Mouse (Mus musculus) megakaryocyte, embryonic 14.5 days (primary cell): ENCODE data around the gene Hdac7. TPM values are rescaled to one million over a fixed set of nuclear protein-coding genes. Genes with fewer than 3 reads are reported as not detected.

Source experiments
- H3K27me3 ChIP-seq: replicated peaks from 2 replicates; pipeline ENCODE3; 2012; ENCODE audit warnings: inconsistent platforms
- H3K36me3 ChIP-seq: replicated peaks from 2 replicates; pipeline ENCODE3; 2012; ENCODE audit warnings: low read length, inconsistent platforms, mixed read lengths
- H3K4me1 ChIP-seq: 2 replicates; pipeline ENCODE4 v1.6.1; 2012; ENCODE audit warnings: inconsistent platforms
- H3K4me3 ChIP-seq: replicated peaks from 2 replicates; pipeline ENCODE3; 2012; ENCODE audit warnings: moderate library complexity, mild to moderate bottlenecking, inconsistent platforms
- H3K9me3 ChIP-seq: 2 replicates; pipeline ENCODE4 v1.6.1; 2012; ENCODE audit warnings: inconsistent platforms
- FLI1 ChIP-seq: IDR thresholded peaks from 2 replicates; pipeline ENCODE4 v1.6.1; 2012; ENCODE audit warnings: low read length, inconsistent platforms, mixed read lengths
- GATA1 ChIP-seq: IDR thresholded peaks from 3 replicates; pipeline ENCODE4 v1.6.1; 2012; ENCODE audit warnings: mixed read lengths, low read length, inconsistent platforms, borderline replicate concordance
- polyA plus RNA-seq: library from polyadenylated mRNA; stranded (reverse); fragments of >175 nt; gene quantifications from 2 replicates; pipeline ENCODE4 v1.2.3, GENCODE M21; 2012; ENCODE audit warnings: low replicate concordance; ENCODE audit not compliant: insufficient read depth

Hdac7 gene
- polyA plus RNA-seq, 1 experiment = 31.2 TPM

DNA sequence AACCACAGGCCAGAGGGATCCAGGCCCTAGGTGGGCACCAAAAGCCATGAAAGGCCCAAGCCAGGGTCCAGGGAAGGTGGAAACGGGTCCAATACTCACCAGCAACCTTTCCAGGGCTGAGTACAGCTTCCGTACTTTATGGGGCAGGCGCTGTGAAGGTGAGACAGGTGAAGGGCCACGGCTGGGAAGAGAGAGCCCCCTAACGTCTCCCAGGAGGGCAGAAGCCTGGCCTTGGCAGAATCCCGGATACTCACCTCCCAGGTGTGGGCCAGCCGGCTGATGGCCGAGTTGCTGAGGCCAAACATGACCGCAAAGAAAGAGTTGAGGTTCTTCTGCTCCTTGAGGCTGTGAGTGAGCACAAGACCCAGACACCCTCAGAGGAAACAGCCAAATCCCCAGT lies 94.9 kb downstream of the Hdac7 start:
- Histone ChIP-seq H3K4me1 (peaks cover 57% of the 10 kb centered on the region), H3K4me3 (no peak overlapping the region), H3K36me3 (no peaks in the 10 kb centered on the region), H3K9me3 (no peaks in the 10 kb centered on the region), H3K27me3 (peaks cover 39% of the 10 kb centered on the region)
- no peak for TF ChIP-seq FLI1
- no peak for TF ChIP-seq GATA1

DNA sequence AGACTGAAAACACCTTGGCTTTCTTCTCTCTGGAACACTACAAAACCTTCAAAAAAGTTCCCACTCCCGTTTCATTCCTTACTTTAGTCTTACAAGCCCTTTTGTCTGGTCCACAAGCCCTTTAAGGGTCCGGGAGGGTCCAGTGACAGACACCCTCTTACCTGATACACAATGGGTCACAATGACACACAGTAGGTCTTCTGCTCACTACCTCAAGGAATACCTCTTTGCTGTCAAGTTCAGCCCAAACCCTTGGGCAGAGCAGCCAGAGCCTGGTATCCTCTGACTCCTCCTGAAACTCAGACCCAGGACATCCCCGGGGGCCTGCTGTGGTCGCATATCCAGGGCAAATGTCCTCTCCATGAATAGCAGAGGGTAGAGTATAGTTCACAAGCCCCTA lies 95.3 kb downstream of the Hdac7 start:
- H3K36me3 ChIP-seq = no peaks in the 10 kb centered on the region
- H3K4me1 ChIP-seq = peaks cover 53% of the 10 kb centered on the region
- no peak for TF ChIP-seq FLI1
- no peak for TF ChIP-seq GATA1
- H3K27me3 ChIP-seq = peaks cover 40% of the 10 kb centered on the region
- no peak overlapping the region for H3K4me3 ChIP-seq
- no peaks in the 10 kb centered on the region for H3K9me3 ChIP-seq

GRCm38 (mm10) chr15:97748309-97748708 lies 96.0 kb downstream of the Hdac7 start:
- H3K36me3 ChIP-seq = no peaks in the 10 kb centered on the region
- no peaks in the 10 kb centered on the region for H3K9me3 ChIP-seq
- H3K27me3 ChIP-seq = peaks cover 41% of the 10 kb centered on the region
- TF ChIP-seq FLI1 = no peak
- no peak for TF ChIP-seq GATA1
- no peak overlapping the region for H3K4me3 ChIP-seq
- H3K4me1 ChIP-seq = peaks cover 47% of the 10 kb centered on the region

GRCm38 (mm10) chr15:97747486-97747885 lies 96.8 kb downstream of the Hdac7 start:
- H3K4me3 ChIP-seq = no peak overlapping the region
- TF ChIP-seq FLI1 (no peak), GATA1 (no peak)
- peaks cover 49% of the 10 kb centered on the region for H3K4me1 ChIP-seq

DNA sequence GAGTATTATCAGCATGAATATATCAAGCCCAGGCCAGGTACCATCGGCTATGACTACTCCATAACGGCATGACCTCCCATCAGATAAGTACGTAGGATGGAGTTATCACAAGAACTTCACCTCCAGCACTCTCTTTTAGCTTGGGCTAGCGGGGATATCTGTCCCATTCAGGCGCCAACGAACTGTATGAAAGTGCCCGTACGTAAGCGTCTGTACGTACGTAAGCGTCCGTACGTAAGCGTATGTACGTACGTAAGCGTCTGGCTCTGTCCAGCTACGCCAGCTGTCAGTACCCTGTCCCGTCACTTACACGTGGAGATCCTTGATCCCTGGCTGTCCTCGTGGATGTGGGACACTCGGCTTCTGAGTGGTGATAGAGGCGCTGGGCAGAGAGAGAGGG lies 97.6 kb downstream of the Hdac7 start:
- peaks cover 56% of the 10 kb centered on the region for H3K4me1 ChIP-seq
- peaks cover 53% of the 10 kb centered on the region for H3K27me3 ChIP-seq
- no peak overlapping the region for H3K4me3 ChIP-seq
- H3K36me3 ChIP-seq = no peaks in the 10 kb centered on the region
- TF ChIP-seq FLI1 (no peak), GATA1 (no peak)
- H3K9me3 ChIP-seq = no peaks in the 10 kb centered on the region

More at GRCm38 (mm10) chr15:97747486-97747885, 96.8 kb downstream of the Hdac7 start:
- Histone ChIP-seq H3K36me3 (no peaks in the 10 kb centered on the region), H3K27me3 (peaks cover 47% of the 10 kb centered on the region), H3K9me3 (no peaks in the 10 kb centered on the region)

DNA sequence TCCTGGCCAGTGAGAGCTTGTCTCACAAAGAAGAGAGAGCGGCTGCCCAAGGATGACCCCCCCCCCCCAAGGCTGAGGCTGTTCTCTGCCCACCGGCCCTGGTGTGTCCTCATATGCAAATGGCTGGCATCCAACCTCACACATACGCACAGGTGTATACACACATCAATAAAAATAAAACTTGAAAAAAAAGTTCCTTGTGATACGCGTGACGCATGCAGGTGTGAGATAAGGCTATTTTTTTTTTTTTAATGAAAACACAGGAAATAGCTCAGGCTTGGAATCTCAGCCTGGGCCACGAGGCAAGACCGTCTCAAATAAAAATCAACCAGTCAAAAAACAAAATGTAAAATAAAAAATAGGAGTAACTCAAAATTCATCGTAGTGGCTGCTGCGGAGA lies 98.0 kb downstream of the Hdac7 start:
- Histone ChIP-seq H3K27me3 (peaks cover 57% of the 10 kb centered on the region), H3K4me3 (no peak overlapping the region)

GRCm38 (mm10) chr15:97745331-97745730 lies 99.0 kb downstream of the Hdac7 start:
- TF ChIP-seq FLI1 (no peak), GATA1 (no peak)
- Histone ChIP-seq H3K4me3 (no peak overlapping the region), H3K9me3 (no peaks in the 10 kb centered on the region), H3K36me3 (no peaks in the 10 kb centered on the region), H3K27me3 (peaks cover 67% of the 10 kb centered on the region), H3K4me1 (peaks cover 46% of the 10 kb centered on the region)

More for the DNA sequence above, 98.0 kb downstream of the Hdac7 start:
- TF ChIP-seq GATA1 (no peak), FLI1 (no peak)
- Histone ChIP-seq H3K36me3 (no peaks in the 10 kb centered on the region), H3K4me1 (peaks cover 54% of the 10 kb centered on the region), H3K9me3 (no peaks in the 10 kb centered on the region)

- Histone ChIP-seq H3K4me3 (no peak overlapping the region), H3K4me1 (peaks cover 42% of the 10 kb centered on the region)
Observed at GRCm38 (mm10) chr15:97744930-97745329, 99.4 kb downstream of the Hdac7 start.

DNA sequence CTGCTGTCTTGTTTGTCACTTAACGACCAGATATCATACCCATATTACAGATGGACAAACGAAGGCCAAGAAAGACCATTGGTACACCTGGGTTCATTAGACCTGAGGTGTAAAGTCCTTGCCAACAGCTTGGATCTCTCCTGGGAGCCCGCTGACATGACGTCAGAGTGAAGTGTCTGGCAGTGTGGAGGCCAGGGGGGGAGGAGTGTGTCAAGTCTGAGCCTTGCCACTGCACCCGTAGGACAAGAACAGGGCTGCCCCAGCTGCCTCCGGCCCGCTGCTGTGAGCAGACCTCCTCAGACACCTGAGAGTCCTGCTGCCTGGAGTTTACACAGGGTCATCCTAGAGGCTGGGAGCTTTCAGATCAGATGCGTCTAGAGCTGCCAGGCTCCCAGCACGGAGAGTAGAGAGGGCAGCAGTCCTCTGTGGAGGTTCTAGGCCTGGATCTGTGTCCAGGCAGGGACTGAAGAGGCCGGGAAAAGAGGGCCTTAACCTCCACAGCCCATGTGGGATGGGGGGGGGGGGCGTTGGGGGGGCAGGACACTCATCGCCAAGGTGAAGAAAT lies 100.3 kb downstream of the Hdac7 start:
- no peak for TF ChIP-seq FLI1
- TF ChIP-seq GATA1 = no peak
- Histone ChIP-seq H3K9me3 (no peaks in the 10 kb centered on the region), H3K4me1 (peaks cover 33% of the 10 kb centered on the region), H3K27me3 (peaks cover 64% of the 10 kb centered on the region), H3K36me3 (no peaks in the 10 kb centered on the region), H3K4me3 (no peak overlapping the region)

More at GRCm38 (mm10) chr15:97744930-97745329, 99.4 kb downstream of the Hdac7 start:
- Histone ChIP-seq H3K27me3 (peaks cover 64% of the 10 kb centered on the region), H3K9me3 (no peaks in the 10 kb centered on the region), H3K36me3 (no peaks in the 10 kb centered on the region)
- no peak for TF ChIP-seq FLI1
- TF ChIP-seq GATA1 = no peak

GRCm38 (mm10) chr15:97743210-97743609 lies 101.1 kb downstream of the Hdac7 start:
- Histone ChIP-seq H3K27me3 (peaks cover 61% of the 10 kb centered on the region), H3K4me3 (no peak overlapping the region), H3K4me1 (peaks cover 25% of the 10 kb centered on the region), H3K36me3 (no peaks in the 10 kb centered on the region), H3K9me3 (no peaks in the 10 kb centered on the region)
- TF ChIP-seq GATA1 (no peak), FLI1 (no peak)

Other genes with a start within 250 kb of the Hdac7 start
- gene Rpap3, start 138.7 kb downstream of the Hdac7 start, polyA plus RNA-seq = 8.6 TPM in 1 of 2 replicates, not detected in the other
- gene Endou, start 113.2 kb downstream of the Hdac7 start, polyA plus RNA-seq = 0.09 TPM in 1 of 2 replicates, not detected in the other
- gene Rapgef3, start 76.5 kb downstream of the Hdac7 start, polyA plus RNA-seq = 2.3 and 4.5 TPM in 2 replicates
- gene Slc48a1, start 66.0 kb downstream of the Hdac7 start, polyA plus RNA-seq = 58.7 and 61.4 TPM in 2 replicates
- gene Vdr, start 66.1 kb upstream of the Hdac7 start, polyA plus RNA-seq = 0.20 and 2.6 TPM in 2 replicates
- gene Tmem106c, start 119.7 kb upstream of the Hdac7 start, polyA plus RNA-seq = 6.8 and 24.2 TPM in 2 replicates
- gene Col2a1, start 160.2 kb upstream of the Hdac7 start, polyA plus RNA-seq = 0.27 TPM in 1 of 2 replicates, not detected in the other
- 2.6 and 10.2 TPM in 2 replicates for gene Pfkm, start 248.1 kb upstream of the Hdac7 start, polyA plus RNA-seq
- gene Senp1, start 249.2 kb upstream of the Hdac7 start, polyA plus RNA-seq = 5.1 and 9.2 TPM in 2 replicates